Mouse (Mus musculus): ENCODE measurements around the gene Pdcd5.

GRCm38 (mm10) chr7:35606816-35607215 is 40.5 kb downstream of the Pdcd5 start:
- TF ChIP-seq CTCF (IDR thresholded peaks at IDR 0.05; ENCODE audit: insufficient read depth, low read depth, low read length) (no peak), POLR2A (IDR thresholded peaks at IDR 0.05; ENCODE audit: insufficient read depth, low read depth, low read length) (no peak)

Measured in olfactory bulb, adult 2 months (tissue).